Mouse (Mus musculus) midbrain, postnatal 0 days (tissue): ENCODE measurements around the gene Rnf123. TPM values are rescaled to one million over a fixed set of nuclear protein-coding genes. Genes with fewer than 3 reads are reported as not detected.

ENCODE experiments used
- ATAC-seq: fragments of 200-750 bp; cut with Nextera tagmentation; 2 replicates; pipeline ENCODE4 v1.8.0; 2017; ENCODE audit warnings: moderate number of reproducible peaks, mild to moderate bottlenecking, moderate TSS enrichment, moderate library complexity; ENCODE audit not compliant: low FRiP score
- DNase-seq: peaks from one replicate; pipeline ENCODE4 v3.0.0-alpha.2; 2015; ENCODE audit warnings: low spot score
- H3K27ac ChIP-seq: fragments of 300-500 bp; sonication (generic); 2 replicates; pipeline ENCODE4 v1.5.1; 2014; ENCODE audit warnings: low read depth, mild to moderate bottlenecking, low read length, mixed read lengths
- H3K27me3 ChIP-seq: fragments of 300-500 bp; sonication (generic); 2 replicates; pipeline ENCODE4 v1.6.1; 2014; ENCODE audit warnings: low read length, control low read depth, mixed read lengths; ENCODE audit not compliant: insufficient read depth
- H3K36me3 ChIP-seq: fragments of 300-500 bp; sonication (generic); 2 replicates; pipeline ENCODE4 v1.6.1; 2014; ENCODE audit warnings: low read length, control low read depth, mixed read lengths; ENCODE audit not compliant: insufficient read depth
- H3K4me1 ChIP-seq: fragments of 300-500 bp; sonication (generic); 2 replicates; pipeline ENCODE4 v1.6.1; 2014; ENCODE audit warnings: mild to moderate bottlenecking, control low read depth, antibody characterized with exemption, low read length, mixed read lengths; ENCODE audit not compliant: insufficient read depth
- H3K4me2 ChIP-seq: fragments of 300-500 bp; sonication (generic); 2 replicates; pipeline ENCODE4 v1.6.1; 2014; ENCODE audit warnings: low read depth, mild to moderate bottlenecking, low read length, mixed read lengths; ENCODE audit not compliant: poor library complexity, severe bottlenecking
- H3K4me3 ChIP-seq: fragments of 300-500 bp; sonication (generic); 2 replicates; pipeline ENCODE4 v1.5.1; 2014; ENCODE audit warnings: low read depth, mild to moderate bottlenecking, low read length, moderate library complexity
- H3K9ac ChIP-seq: fragments of 300-500 bp; sonication (generic); replicated peaks from 2 replicates; pipeline ENCODE4 v1.6.1; 2014; ENCODE audit warnings: mild to moderate bottlenecking, low read length, moderate library complexity, mixed read lengths; ENCODE audit not compliant: poor library complexity, severe bottlenecking
- H3K9me3 ChIP-seq: fragments of 300-500 bp; sonication (generic); 2 replicates; pipeline ENCODE4 v1.6.1; 2016; ENCODE audit warnings: low read length, control low read depth
- CTCF ChIP-seq: IDR thresholded peaks from 2 replicates; pipeline ENCODE4 v1.5.1; 2016; ENCODE audit warnings: antibody characterized with exemption, mild to moderate bottlenecking
- WGBS: fragments of 180-500 bp; shearing (Covaris S2); extraction: QIAGEN DNeasy Blood & Tissue Kit; methylation state at CpG from one replicate; pipeline ENCODE4 v1.1.7; 2014; 5-methylcytosine and 5-hydroxymethylcytosine counted together
- polyA plus RNA-seq: library from polyadenylated mRNA; unstranded; fragments of >200 nt; fragmentation: Nextera tagmentation; extraction: Ambion mirVana; gene quantifications from 2 replicates; pipeline ENCODE4 v1.2.1, GENCODE M21; 2015
- total RNA-seq: library from RNA; depleted of rRNA; stranded (reverse); fragments of >200 nt; gene quantifications from 2 replicates; pipeline ENCODE4 v1.2.3, GENCODE M21; 2014

Gene Rnf123
- total and polyA plus RNA-seq, 2 experiments from 2014 or later: 44.1 to 46.3 TPM

DNA sequence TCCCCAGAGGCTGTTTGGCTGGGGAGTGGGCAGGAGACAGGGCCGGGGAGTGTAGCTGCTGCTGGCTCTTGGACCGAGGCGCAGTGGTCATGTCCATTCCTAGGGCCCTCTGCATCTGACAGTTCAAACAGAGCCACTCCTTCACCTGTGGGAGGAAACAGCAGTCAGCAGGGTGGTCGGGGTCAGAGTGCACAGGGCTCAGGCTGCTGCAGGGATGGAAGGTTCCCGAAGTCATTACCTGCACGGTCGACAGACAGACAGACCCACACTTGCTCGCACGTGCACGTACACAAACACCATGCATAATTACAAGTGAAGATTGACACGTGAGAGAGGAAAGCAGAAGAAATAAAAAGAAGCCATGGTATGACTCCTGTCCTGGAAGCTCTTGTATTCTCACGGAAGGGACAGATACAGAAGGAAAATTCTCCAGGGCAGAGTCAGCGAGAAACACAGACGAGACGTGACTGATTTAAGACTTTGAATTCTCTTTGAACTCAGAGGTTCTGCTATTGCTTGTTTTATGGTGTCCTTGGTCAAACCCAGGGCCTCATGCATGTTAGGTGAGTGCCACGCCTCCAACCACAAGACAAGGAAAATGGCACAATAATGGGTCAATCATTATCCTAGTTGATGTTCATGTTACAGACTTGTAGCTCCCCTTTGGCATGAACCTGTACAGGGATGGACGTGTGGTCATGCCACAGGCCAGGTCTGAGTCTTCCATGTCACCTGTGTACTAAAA is 43.5 kb upstream of the Rnf123 start:
- Histone ChIP-seq H3K4me1 (no peaks in the 10 kb centered on the region), H3K36me3 (peaks cover 30% of the 10 kb centered on the region), H3K4me3 (no peak overlapping the region), H3K4me2 (no peak overlapping the region), H3K9ac (no peak overlapping the region), H3K9me3 (no peaks in the 10 kb centered on the region), H3K27ac (no peak overlapping the region), H3K27me3 (no peaks in the 10 kb centered on the region)
- no peak for TF ChIP-seq CTCF
- WGBS: 87% methylated on average over 17 of the region's 17 CpGs
- ATAC-seq (no peak), DNase-seq (no peak)

DNA sequence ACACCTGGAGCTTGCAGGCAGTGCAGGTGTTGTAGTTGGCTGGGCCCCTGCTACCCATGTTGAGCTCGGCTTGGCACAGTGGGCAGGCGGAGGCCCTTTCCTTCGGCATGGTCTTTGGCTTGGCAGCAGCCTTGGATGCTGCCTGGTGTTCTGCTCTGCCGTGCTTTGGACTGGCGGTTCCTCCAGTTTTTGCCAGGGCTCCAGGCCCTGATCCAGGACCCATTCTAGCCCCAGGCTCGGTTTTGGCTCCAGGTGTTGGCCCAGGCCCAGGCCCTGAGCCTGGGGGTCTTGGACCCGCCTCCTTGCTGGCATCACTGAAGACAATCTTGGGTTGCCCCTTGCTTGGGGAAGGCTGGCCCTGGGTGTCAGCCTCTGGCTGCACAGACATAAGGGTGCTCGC is 42.6 kb upstream of the Rnf123 start:
- H3K36me3 ChIP-seq: peaks cover 30% of the 10 kb centered on the region
- H3K27ac ChIP-seq: no peak overlapping the region
- H3K4me2 ChIP-seq: no peak overlapping the region
- no peaks in the 10 kb centered on the region for H3K4me1 ChIP-seq
- H3K4me3 ChIP-seq: no peak overlapping the region
- TF ChIP-seq CTCF: no peak
- H3K9me3 ChIP-seq: no peaks in the 10 kb centered on the region
- ATAC-seq (no peak), DNase-seq (no peak)
- H3K27me3 ChIP-seq: no peaks in the 10 kb centered on the region
- no peak overlapping the region for H3K9ac ChIP-seq
- 76% methylated on average over 8 of the region's 8 CpGs for WGBS

GRCm38 (mm10) chr9:108123916-108124315 is 40.8 kb upstream of the Rnf123 start:
- whole genome bisulfite sequencing: 86% methylated on average over 4 of the region's 4 CpGs
- Histone ChIP-seq H3K9me3 (no peaks in the 10 kb centered on the region), H3K9ac (no peak overlapping the region)

GRCm38 (mm10) chr9:108121170-108121969 is 38.2 kb upstream of the Rnf123 start:
- Histone ChIP-seq H3K36me3 (peaks cover 30% of the 10 kb centered on the region), H3K9ac (no peak overlapping the region), H3K4me3 (no peak overlapping the region), H3K4me1 (no peaks in the 10 kb centered on the region), H3K27ac (no peak overlapping the region), H3K9me3 (no peaks in the 10 kb centered on the region), H3K4me2 (no peak overlapping the region), H3K27me3 (no peaks in the 10 kb centered on the region)
- 89% methylated on average over 10 of the region's 10 CpGs for WGBS
- ATAC-seq: no peak
- DNase-seq: no peak
- no peak for TF ChIP-seq CTCF

More at GRCm38 (mm10) chr9:108123916-108124315, 40.8 kb upstream of the Rnf123 start:
- no peak for ATAC-seq
- Histone ChIP-seq H3K4me2 (no peak overlapping the region), H3K4me1 (no peaks in the 10 kb centered on the region), H3K27me3 (no peaks in the 10 kb centered on the region), H3K36me3 (peaks cover 29% of the 10 kb centered on the region), H3K4me3 (no peak overlapping the region), H3K27ac (no peak overlapping the region)
- DNase-seq: no peak
- TF ChIP-seq CTCF: no peak

- Histone ChIP-seq H3K4me1 (no peaks in the 10 kb centered on the region), H3K9me3 (no peaks in the 10 kb centered on the region), H3K27me3 (no peaks in the 10 kb centered on the region), H3K36me3 (peaks cover 30% of the 10 kb centered on the region), H3K4me3 (no peak overlapping the region), H3K4me2 (no peak overlapping the region), H3K27ac (no peak overlapping the region), H3K9ac (no peak overlapping the region)
- DNase-seq: no peak
- no peak for ATAC-seq
- WGBS: 94% methylated on average over 8 of the region's 8 CpGs
- TF ChIP-seq CTCF: no peak
These were observed 37.5 kb upstream of the Rnf123 start for GRCm38 (mm10) chr9:108120671-108121070.

GRCm38 (mm10) chr9:108119891-108120411 is 36.8 kb upstream of the Rnf123 start:
- Histone ChIP-seq H3K4me3 (no peak overlapping the region), H3K27me3 (no peaks in the 10 kb centered on the region), H3K9me3 (no peaks in the 10 kb centered on the region), H3K9ac (no peak overlapping the region), H3K36me3 (peaks cover 33% of the 10 kb centered on the region), H3K27ac (no peak overlapping the region), H3K4me2 (no peak overlapping the region; the same call in 1 of the 2 replicates), H3K4me1 (no peaks in the 10 kb centered on the region)
- TF ChIP-seq CTCF: no peak
- peak; percentile 38; the same call in 1 of the 2 replicates for ATAC-seq
- DNase-seq: peak; percentile 17
- 56% methylated on average over 8 of the region's 11 CpGs for WGBS
